Mouse (Mus musculus): ENCODE measurements around the gene Grin1.
"Not testable (repeated sequence)": the region's sequence is repeated elsewhere in the genome, so short reads cannot be mapped to it uniquely, and the experiment has no call there.

Gene Grin1

DNA sequence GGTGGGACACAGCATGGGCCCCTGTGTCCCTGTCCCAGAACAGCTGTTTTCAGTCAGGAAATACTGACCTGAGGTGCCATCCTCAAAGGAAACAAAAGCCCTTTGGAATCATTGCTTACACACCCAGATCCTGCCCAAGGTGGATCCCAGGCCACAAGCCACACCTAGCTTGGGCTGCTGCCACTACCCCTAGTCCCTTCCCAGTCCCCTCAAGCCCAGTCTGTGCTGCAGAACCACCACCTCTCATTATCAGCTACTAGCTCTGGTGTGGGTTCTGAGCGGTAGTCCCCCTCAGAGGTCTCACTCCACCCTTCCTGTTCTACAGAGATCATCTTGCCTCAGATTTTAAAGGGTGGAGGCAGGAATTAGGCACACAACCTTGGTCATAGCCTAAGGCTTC is 32.7 kb downstream of the Grin1 start:
- DNase-seq: peak; percentile 44

DNA sequence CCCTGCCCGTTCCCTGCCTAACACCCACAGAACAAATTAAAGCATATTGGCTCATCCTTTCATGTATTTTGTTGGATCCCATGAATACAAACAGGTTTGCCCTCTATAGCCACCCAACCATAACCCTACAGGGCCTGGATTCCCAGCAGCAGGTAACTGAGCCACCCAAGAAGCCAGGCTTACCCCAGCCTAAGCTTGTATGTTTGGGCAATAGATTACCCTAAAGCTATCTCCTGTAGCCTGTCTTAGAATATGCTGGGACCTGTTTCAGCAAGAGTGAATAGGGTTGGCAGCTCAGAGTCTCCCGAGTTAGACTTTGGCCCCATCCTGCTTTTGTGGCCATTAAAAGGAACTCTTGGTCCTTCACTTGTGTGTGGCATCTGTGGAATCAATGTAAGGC is 33.4 kb downstream of the Grin1 start:
- no peak for DNase-seq

DNA sequence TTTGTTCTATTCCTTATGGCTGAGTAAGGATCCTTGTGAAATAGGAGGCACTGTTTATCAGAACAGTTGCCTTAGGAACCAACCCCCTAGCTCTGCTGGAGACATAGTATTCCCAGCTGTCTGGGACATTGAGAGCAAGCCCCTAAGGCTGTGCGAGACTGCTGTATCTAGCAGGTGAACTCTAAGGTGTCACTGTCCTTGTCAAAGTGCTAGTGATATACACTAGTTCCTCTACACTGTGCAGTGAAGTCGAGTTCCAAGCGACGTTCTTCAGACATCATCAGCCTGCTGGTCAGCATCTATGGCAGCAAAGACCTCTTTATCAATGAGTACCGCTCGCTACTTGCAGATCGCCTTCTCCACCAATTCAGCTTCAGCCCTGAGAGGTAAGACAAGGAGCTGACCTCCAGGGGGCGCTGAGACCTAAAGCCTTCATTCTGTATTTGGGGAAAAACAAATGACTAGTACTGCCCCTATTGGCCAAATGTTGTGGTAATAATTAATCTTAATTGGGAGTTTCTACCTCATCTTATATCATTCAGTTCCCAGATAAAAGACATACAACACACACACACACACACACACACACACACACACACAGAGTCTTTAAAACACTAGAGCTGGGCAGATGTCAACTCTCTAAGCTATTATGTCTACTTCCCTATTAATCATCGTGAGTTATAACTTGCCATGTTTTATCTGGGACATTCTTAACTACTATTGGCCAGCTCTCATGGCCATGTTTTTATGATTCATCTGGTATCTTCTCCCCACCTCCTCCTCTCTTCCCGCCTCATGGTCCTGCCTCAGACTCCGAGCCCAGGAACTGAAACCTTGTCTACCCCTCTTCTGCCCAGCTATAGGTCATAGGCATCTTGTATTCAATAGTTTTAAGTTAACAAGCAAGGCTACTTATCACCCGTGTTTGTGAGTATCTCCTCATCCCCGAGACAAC is 39.8 kb downstream of the Grin1 start:
- DNase-seq: peak; percentile 82

DNA sequence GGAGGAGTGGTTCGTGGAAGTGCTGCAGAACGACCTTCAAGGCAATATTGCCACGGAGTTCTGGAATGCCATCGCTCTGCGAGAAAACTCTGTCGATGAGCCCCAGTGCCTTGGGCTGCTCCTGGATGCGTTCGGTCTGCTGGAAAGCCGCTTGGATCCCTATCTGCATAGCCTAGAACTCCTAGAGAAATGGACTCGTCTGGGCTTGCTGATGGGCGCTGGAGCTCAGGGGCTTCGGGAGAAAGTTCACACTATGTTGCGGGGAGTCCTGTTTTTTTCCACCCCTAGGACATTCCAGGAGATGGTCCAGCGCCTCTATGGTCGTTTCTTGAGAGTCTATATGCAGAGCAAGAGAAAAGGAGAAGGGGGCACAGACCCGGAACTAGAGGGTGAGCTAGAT is 46.0 kb downstream of the Grin1 start:
- no peak for DNase-seq

DNA sequence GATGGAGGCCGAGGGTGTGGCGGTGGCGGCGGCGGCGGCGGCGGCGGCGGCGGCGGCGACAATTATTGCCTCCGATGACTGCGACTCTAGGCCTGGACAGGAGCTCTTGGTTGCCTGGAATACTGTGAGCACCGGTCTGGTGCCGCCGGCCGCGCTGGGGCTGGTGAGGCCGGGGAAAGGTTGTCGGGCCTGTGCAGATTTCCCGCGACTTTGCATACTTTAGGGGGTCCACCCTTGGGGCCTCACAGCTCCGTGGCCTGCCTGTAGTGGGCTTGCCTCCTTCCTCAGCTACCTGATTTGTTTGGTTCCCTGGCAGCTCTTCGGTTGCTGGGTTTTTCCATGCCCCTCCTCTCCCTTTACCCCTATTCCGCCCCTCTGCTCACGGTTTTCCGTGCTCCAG is 46.5 kb downstream of the Grin1 start:
- DNase-seq: no peak

DNA sequence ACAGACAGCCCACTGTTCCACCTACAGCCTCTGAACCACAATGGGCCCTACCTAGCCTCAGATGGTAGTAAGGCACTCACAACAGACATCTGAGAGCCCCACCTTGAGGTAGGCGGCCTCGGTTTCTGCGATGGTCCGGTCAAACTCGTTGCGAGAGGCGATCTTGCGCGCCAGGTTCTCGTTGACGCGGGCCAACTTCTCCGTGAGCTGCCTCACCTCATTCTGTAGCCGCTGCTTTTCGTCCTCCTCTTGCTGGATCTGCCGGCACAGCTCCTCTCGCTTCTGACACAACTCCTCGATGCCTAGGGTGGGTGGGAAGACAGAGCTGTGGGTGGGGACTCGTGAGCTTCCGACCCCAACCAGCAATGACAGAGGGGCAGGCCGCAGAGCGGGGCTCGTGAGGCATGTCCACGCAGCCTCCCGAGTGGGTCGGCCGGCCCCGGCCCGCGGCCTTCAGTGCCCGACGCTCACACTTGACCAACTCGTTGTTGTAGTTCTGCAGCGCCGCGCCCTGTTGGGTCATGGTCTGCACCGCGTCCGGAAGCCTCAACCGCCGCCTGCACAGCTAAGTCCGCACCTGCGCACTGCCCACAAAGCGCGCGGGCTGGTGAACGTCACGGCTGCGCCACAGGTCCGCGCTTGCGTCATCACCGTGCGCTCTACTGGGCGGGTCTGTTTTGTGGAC is 47.0 kb downstream of the Grin1 start, which contains the start of the genes Ssna1 and Anapc2:
TSS of gene Ssna1 (minus strand) at position 612 of the 685 bp plus-strand sequence.
TSS of gene Anapc2 (plus strand) at position 652 of the 685 bp plus-strand sequence.
- peak; percentile 97 for DNase-seq

DNA sequence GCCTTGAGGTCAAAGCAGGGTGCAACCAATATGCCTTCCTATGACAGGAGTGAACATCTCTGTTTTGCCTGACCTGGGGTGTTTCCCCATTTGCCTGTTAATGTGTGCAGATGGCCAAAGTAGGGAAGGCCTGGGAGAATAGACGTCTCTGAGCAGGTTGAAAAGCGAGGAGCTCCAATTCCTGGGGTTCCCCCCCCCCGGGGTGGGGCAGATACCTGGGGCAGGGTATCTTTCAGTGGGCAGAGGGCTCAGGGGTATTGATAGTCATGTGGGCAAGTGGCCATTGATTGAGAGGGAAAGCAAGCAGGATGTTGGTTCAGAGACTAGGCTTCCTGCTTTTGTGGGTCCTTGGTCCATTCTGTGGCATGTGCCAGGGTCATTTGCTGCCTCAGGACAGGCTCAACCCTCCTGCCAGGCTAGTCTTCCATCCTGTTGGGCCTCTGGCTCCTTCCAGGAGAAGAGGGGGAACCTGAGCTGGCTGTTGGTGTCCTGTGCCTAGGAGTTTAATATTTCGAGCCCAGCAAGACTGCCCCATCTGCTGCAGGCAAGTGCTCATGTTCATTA is 51.2 kb downstream of the Grin1 start:
- peak; percentile 72 for DNase-seq

DNA sequence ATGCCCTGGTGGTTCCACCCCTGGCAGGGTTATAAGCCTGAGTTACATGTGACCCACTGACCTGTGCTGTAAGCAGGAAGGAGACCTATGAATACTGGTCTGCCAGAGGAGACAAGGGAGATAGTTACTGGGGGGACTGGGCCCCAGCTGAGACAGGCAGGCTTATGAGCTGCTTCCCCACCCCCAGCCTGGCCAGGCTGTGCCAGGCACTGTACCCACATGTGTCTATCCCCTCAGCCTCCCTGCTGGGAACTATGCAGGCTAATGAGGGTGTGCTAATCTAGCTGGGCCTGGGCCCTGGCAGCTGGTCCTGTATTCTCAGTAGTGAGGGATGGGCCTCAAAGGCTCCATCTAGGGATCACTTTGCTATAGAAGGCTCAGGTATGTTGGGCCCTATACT is 51.7 kb downstream of the Grin1 start:
- peak; percentile 81 for DNase-seq

DNA sequence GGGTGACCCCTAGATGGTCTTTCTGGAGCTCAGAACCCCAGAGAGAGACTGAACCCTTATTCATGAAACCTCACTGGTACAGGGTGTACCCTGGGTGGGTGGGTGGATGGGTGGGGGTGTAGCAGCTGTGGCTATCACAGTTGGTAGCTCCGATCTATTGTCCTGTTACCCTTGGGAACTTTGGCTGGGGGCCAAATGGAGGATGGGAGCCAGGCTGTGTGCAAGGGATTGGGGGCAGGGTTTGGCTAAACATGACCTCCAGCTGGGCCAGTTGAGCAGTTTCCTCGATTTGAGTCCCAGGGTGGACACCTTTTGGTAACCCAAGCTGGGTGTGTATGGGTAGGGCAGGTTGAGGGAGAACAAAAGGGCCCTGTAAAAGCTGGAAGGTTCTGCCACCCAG is 52.3 kb downstream of the Grin1 start:
- DNase-seq: peak; percentile 88

DNA sequence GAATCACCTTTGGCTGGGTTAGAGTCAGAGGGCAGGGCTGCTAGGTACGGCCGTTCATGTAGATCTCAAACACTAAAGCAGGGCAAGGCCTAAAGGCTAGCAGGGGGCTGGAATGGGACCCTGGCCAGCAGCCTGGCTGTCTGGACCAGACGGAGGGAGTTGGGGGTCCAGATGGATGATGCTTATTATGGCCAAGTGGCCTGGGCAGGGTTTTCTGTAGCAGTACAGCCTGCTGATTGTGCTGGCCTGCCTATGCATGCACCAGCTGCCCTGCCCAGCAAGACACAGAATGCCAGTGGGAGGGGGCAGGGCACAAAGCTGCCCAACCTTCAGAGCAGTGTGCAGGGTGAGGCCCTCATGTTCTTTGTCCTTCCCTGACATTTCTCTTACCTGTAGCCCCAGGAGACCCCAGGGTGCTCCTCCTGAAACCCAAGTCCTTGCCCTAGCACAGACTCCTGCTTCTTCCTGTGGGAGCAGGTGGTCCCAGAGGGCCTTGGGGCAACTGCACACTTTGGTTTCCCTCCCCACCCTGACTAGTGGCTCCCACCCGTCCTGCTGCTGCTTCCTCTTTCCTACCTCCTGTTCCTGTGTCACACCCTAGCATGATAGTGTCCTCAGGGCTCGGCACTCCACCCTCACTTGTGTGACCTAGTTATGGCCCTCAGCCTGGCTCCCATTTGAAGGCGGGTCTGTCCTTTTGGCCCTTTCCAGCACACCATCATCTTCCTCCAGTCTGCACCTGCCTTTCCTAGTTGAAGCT is 52.9 kb downstream of the Grin1 start:
- peak; percentile 99 for DNase-seq

DNA sequence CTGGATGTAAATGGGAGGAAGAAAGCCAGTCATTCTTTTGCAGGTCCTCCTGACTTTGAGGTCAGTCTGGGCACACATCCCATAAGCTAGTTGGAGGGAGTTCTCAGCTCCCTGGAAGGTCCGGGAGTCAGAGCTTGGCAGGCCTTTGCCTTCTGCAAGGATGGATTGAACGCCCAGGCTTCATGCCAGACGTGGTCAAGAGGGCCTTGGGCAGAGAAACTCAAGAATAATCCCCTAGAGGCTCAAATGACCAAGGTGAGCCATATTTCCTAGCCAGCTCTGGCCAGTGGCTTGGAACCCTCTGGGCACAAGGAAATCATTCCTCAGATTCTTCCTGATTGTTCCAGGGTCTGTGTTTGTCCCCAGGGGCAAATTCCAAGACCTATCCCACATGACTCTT is 54.1 kb downstream of the Grin1 start:
- DNase-seq: peak; percentile 95

DNA sequence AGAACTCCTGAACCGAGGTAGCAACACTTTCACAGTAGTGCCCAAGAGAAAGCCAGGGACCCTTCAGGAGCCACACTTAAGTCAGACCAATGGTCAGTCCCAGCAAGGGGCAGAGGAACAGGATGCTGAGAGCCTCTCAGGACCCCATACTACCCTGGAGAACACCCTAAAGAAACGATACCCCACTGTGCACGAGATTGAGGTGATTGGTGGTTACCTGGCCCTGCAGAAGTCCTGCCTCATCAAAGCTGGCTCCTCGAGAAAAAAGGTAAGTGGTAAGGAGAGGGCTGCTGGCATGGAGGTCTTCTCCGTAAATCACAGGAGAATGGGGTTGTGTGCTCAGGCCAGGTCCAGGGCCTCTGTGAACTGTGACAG is 54.7 kb downstream of the Grin1 start:
- peak; percentile 67 for DNase-seq

DNA sequence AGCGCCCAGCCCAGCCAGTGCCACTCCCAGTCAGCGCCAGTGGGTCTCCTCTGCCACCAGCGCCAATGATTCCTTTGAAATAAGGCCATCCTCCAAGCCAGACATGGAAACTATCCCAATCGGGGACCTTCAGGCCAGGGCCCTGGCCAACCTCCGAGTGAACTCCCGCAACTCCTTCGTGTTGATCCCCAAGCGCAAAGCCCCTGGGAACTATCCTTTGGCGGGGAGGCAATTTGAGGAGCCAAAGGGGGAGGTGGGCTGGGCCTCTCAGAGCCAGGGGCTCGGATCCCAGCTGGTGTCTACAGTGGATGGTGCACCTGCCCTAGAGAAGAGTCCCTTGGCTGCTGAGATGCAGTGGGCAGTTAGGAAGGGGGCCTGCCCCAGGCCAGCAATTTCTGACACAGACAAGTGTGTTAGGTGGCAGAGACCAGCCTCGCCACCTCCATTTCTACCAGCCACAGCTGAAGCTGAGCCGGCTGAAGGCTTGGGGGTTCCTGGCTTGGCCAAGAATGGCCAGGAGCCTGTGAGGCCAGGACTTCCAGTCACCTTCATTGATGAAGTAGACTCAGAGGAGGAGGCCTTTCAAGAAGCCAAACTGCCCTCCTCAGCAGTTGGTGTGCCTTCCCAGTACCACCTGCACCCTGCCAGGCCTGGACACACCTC is 55.2 kb downstream of the Grin1 start:
- DNase-seq: peak; percentile 79

DNA sequence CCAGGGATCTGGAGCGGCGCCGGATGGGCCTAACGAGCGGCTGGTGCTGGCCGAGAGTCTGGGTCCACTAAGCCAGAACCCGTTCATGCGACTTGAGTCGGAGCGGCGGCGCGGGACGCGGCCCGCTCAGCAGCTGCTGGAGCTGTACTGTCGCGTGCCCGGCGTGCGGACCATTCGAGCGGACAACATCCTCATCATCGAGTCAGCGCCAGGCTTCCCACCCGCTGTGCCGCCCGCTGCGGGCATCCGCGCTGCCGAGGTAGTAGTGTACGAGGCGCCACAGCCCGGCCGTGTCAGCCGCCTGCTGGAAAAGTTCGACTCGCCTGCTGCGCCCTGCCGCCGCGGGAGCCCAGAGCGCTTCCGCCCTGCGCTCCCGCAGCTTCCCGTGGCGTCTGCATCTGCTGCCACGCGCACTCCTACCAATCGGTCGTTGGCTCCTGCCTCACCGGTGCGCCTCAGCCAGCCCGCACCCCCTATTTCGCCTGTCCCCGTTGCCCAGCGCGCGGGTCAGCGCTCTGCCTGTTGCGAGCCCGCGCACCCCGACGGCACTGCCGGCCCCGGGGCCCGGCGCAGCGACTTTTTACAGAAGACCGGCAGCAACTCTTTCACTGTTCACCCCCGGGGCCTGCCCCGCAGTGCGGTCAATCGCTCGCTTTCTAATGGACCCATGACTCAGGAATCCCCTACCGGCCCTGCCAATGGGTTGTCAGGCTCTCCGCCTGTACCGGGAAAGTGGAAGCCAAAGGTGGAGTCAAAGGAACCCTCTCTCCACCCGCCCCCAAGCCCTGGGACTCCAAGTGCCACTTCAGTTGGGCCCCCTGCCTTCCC is 56.0 kb downstream of the Grin1 start:
- DNase-seq: peak; percentile 87

DNA sequence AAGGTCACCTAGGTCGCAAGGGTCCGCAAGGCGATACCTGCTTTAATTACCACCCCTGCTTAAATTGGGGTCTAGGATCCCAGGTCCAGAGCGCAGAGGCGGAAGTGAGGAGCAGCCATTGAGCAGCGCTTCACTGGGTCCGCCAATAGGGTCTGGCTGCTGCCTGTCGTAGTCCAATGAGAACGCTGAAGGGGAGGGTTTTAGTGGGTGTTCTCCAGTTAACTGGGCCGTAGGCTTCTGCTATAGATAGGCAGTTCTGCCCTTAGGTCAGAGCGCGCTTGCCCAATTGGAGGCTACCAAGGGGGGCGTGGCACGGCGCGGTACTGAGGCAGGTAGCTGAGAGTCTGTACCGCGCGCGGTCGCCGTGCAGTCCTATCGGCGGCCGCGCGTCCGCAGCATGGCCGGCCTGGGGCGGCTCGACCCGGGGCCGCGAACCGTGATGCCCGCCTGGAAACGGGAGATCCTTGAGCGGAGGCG is 56.7 kb downstream of the Grin1 start, which contains the start of gene Tprn:
TSS of gene Tprn (plus strand) at position 328 of the 477 bp plus-strand sequence.
- peak; percentile 99 for DNase-seq

DNA sequence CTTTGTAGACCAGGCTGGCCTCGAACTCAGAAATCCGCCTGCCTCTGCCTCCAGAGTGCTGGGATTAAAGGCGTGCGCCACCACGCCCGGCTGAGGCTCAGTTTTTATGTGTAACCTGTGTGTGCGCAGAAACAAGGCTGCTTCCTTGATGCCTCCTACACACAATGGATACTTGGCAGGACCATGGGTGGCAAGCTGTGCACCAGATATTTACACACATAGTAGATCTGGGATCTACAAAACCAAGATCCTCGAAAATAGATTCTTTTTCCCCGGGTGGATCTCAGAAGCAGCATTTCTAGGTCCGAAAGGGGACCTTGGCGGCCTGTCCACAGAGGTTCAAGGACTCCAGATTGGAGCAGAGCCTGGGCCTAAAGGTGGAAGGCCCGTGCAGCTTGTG is 57.1 kb downstream of the Grin1 start:
- no peak for DNase-seq

DNA sequence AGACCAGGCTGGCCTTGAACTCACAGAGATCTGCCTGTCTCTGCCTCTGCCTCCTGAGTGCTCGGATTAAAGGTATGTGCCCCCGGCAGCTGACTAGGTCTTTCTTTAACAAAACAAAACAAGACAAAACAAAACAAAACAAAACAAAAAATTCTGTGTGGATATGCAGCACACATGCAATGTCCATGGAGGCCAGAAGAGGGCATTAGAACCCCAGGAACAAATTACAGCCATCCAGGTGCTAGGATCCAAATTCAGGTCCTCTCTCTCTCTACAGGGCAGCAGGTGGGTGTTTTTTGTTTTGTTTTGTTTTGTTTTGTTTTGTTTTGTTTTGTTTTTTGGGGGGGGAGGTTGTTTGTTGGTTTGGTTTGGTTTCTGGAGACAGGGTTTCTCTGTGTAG is 60.1 kb downstream of the Grin1 start:
- DNase-seq: no peak

DNA sequence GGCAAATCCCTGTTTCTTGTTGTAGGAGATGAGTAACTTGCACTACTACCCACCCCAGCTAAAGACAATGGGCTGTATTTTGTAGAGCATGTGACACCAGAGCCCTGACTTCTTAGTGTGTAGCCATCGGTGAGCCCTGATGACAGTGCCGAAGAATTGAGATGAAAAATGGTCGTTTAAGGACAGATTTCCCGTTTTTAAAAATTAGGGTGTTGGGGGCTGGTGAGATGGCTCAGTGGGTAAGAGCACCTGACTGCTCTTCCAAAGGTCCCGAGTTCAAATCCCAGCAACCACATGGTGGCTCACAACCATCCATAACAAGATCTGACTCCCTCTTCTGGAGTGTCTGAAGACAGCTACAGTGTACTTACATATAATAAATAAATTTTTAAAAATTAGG is 61.7 kb downstream of the Grin1 start:
- not testable (repeated sequence) for DNase-seq

DNA sequence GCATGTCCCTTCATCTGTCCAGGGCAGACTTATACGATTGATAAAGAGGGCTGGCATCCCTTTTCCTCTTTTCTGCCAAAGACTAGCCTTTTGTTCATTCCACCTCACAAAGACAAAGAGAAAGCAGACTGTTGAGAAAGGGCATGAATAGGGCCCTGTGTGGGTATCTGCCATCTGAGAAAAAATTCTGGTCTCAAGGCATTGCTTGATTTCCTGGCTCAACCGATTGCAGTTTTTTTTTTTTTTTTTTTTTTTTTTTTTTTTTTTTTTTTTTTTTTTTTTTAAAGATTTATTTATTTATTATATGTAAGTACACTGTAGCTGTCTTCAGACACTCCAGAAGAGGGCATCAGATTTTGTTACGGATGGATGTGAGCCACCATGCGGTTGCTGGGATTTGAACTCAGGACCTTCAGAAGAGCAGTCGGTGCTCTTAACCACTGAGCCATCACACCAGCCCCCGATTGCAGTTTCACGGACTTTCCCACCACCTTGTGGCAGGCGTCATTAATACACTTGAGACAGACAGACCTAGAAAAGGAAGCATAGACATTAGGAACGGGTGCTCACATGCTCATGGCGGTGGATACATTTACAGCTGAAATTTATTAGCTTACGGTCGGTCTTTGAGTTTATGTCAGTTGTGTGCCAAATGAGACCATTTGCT is 62.4 kb downstream of the Grin1 start:
- not testable (repeated sequence) for DNase-seq

DNA sequence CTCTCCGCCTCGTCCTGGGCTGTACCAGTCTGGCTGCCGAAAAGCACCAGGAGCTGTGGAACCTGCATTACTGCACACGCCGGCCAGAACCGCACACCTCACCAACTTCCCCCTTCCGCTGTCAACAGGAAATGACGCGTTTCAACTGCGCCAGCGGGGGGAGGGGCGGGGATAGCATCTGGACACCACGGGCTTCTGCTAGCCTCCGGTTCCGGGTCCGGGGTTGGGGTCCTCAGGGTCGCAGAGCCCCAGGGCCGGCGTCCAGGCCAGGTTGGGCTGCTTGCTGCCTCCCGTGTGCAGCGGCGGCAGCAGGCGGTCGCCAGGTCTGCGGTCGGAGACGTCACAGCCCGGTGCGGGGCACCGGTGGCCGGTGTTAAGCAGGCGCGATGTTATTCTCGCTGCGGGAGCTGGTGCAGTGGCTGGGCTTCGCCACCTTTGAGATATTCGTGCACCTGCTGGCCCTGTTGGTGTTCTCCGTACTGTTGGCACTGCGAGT is 63.7 kb downstream of the Grin1 start, which contains the start of gene Tmem203:
TSS of gene Tmem203 (plus strand) at position 156 of the 496 bp plus-strand sequence.
- peak; percentile 86 for DNase-seq

Data from cerebellum, adult 9-11 months (tissue).